Mouse (Mus musculus) hindbrain, embryonic 10.5 days (tissue): ENCODE results near the gene Rfc5. TPM values are rescaled to one million over a fixed set of nuclear protein-coding genes. Genes with fewer than 3 reads are reported as not detected.
"Not testable (repeated sequence)": the region's sequence is repeated elsewhere in the genome, so short reads cannot be mapped to it uniquely, and the experiment has no call there.

Experiments used
- DNase-seq: peaks from one replicate; pipeline ENCODE4 v3.0.0-alpha.2; 2017; ENCODE audit warnings: low spot score
- H3K27ac ChIP-seq: fragments of 300-500 bp; sonication (generic); 2 replicates; pipeline ENCODE4 v1.5.1; 2016; ENCODE audit warnings: mild to moderate bottlenecking, moderate library complexity
- H3K27me3 ChIP-seq: fragments of 300-500 bp; sonication (generic); 2 replicates; pipeline ENCODE4 v1.6.1; 2016; ENCODE audit warnings: mild to moderate bottlenecking; ENCODE audit not compliant: poor library complexity, insufficient read depth, severe bottlenecking
- H3K36me3 ChIP-seq: fragments of 300-500 bp; sonication (generic); 2 replicates; pipeline ENCODE4 v1.6.1; 2016; ENCODE audit warnings: mild to moderate bottlenecking, moderate library complexity
- H3K4me1 ChIP-seq: fragments of 300-500 bp; sonication (generic); replicated peaks from 2 replicates; pipeline ENCODE4 v1.6.1; 2016; ENCODE audit warnings: mild to moderate bottlenecking
- H3K4me3 ChIP-seq: fragments of 300-500 bp; sonication (generic); 2 replicates; pipeline ENCODE4 v1.5.1; 2016; ENCODE audit warnings: mild to moderate bottlenecking, moderate library complexity
- H3K9me3 ChIP-seq: fragments of 300-500 bp; sonication (generic); 2 replicates; pipeline ENCODE4 v1.6.1; 2016; ENCODE audit warnings: mild to moderate bottlenecking, moderate library complexity
- WGBS: fragments of 180-500 bp; shearing (Covaris S2); methylation state at CpG from one replicate; pipeline ENCODE4 v1.1.7; 2016; 5-methylcytosine and 5-hydroxymethylcytosine counted together
- polyA plus RNA-seq: library from polyadenylated mRNA; unstranded; fragments of >200 nt; fragmentation: Nextera tagmentation; extraction: Ambion mirVana; gene quantifications from 2 replicates; pipeline ENCODE4 v1.2.1, GENCODE M21; 2016

Rfc5 gene
- polyA plus RNA-seq = 109 and 135 TPM in 2 replicates

DNA sequence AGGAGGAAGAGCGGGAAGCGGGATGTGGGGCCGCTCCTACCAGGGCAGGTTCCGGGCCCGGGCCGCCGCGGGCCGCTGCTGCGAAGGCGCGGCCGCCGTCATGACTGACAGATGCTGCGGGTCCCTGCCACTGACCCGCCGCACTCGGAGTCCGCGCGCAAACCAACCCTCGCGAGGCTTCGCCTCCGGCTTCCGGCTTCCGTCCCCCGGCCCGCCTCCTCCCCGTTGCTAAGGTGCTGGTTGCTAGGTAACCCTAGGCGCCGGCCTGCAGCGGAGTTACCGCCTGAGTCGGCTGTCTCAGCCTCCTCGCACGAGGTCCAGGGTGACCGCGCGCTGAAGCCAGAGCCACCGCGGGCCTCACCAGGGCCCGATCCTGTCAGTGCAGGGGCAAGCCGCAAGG lies at the start of gene Rfc5:
Rfc5 (minus strand) TSS at position 171 of the 400 bp plus-strand sequence.
- H3K9me3 ChIP-seq = peaks cover 15% of the 10 kb centered on the region
- under 1% methylated on average over 44 of the region's 44 CpGs for WGBS
- peak within 1 kb of the TSS; percentile 88 for H3K4me3 ChIP-seq
- peak; percentile 97 for DNase-seq
- H3K27me3 ChIP-seq = no peaks in the 10 kb centered on the region
- H3K4me1 ChIP-seq = peaks cover 24% of the 10 kb centered on the region
- peak within 1 kb of the TSS; percentile 96 for H3K27ac ChIP-seq
- H3K36me3 ChIP-seq = peaks cover 31% of the 10 kb centered on the region

DNA sequence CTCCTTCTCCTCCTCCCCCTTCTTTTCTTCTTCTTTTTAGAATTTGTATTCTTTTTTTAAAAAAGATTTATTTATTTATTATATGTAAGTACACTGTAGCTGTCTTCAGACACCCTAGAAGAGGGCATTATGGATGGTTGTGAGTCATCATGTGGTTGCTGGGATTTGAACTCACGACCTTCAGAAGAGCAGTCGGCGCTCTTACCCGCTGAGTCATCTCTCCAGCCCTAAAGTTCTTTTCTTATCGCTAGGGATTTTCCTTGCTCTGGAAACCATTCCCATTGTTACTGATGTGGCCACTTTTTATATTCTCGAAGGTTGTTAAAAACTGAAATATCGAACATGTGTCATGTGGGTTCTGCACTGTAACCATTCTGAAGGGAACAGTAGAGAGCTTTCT lies 44.7 kb upstream of the Rfc5 start:
- not testable (repeated sequence) for H3K36me3 ChIP-seq, H3K4me3 ChIP-seq

DNA sequence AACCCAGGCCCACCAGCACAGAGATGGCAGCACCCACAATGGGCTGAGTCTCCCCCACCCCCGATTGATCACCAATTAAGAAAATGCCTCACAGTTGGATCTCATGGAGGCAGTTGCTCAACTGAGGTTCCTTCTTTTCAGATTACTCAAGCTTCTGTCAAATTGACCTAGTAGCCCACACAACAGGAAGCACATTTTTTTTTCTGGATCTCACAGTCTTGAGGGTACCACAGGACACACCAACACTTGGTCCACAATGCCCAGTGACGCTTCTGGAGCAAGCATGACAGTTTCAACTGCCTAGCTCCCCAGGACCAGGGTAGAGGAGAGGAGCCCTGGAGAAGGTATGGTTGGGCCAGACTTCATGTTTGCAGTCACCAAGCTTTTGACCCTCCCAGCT lies 28.6 kb upstream of the Rfc5 start:
- Histone ChIP-seq H3K4me1 (peaks cover 27% of the 10 kb centered on the region), H3K36me3 (no peaks in the 10 kb centered on the region), H3K27ac (no peak overlapping the region), H3K27me3 (peaks cover 46% of the 10 kb centered on the region), H3K9me3 (no peaks in the 10 kb centered on the region), H3K4me3 (no peak overlapping the region)
- 71% methylated on average over 2 of the region's 2 CpGs for WGBS
- DNase-seq = no peak

More for the DNA sequence above, 44.7 kb upstream of the Rfc5 start:
- not testable (repeated sequence) for H3K4me1 ChIP-seq, H3K27me3 ChIP-seq, DNase-seq, H3K9me3 ChIP-seq, H3K27ac ChIP-seq
- WGBS = 94% methylated on average over 7 of the region's 7 CpGs

DNA sequence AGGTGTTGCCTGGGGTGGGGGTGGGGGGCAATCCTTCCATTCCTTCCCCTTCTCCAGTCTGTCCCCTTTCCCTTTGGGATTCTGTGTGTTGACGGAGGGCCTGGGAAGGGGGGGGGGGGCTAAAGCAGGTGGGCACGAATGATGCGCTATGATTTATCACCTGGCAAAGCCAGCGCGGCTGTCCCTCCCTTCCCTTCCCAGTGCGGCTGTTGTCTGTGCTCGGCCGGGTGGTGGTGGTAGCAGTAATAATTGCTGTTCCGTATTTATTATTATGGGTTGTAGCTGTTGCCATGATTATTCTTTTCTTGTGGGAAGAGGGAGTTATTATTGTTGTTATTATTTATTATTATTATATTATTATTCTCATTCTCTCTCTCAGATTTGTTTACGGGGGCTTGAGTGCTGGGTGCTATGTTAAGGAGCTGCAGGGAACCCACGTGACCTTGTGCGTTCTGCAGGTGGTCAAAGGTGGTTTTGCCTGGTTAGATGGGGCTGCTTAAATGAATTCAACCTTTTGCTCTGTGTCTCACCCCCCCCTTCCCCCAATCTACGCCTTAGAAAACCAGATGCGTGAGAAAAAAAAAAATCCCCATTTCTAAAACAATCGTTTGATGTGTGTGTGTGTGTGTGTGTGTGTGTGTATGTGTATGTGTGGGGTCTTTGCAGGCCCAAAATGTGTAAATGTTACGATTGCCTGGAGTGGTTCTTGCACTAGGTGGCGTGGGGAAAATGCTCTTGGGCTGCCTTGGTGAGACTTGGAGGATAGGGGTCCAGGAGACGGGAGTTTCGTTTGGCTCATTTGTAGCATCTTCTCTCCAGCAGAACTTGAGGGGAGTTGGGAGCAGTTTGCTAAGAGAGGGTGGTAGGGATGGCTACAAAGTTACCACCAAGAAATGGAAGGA lies 26.4 kb upstream of the Rfc5 start:
- H3K36me3 ChIP-seq = no peaks in the 10 kb centered on the region
- WGBS = 28% methylated on average over 19 of the region's 19 CpGs
- peaks cover 23% of the 10 kb centered on the region for H3K4me1 ChIP-seq
- peak overlapping the region; percentile 92; the same call in 1 of the 2 replicates for H3K27ac ChIP-seq
- DNase-seq = no peak
- peaks cover 65% of the 10 kb centered on the region for H3K27me3 ChIP-seq
- peak overlapping the region; percentile 87 for H3K4me3 ChIP-seq
- H3K9me3 ChIP-seq = no peaks in the 10 kb centered on the region

DNA sequence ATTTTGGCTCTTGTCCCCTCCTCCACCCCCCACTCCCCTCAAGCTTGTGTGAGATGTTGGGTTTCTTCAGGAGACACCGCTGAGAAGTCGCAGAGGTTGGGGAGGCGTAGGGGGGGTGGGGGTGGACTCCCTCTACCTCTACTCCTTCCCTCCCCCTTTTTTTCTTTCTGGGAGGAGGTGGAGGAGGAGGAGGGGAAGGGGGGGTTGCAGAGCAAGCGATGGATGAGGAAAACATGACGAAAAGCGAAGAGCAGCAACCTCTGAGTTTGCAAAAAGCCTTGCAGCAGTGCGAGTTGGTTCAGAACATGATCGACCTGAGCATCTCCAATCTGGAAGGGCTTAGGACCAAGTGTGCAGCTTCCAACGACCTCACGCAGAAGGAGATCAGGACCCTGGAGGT lies 25.8 kb upstream of the Rfc5 start:
- Histone ChIP-seq H3K4me3 (peak overlapping the region; percentile 87), H3K27me3 (peaks cover 72% of the 10 kb centered on the region), H3K4me1 (peaks cover 23% of the 10 kb centered on the region), H3K9me3 (no peaks in the 10 kb centered on the region), H3K27ac (peak overlapping the region; percentile 92), H3K36me3 (no peaks in the 10 kb centered on the region)
- 1% methylated on average over 10 of the region's 10 CpGs for WGBS
- DNase-seq = no peak

DNA sequence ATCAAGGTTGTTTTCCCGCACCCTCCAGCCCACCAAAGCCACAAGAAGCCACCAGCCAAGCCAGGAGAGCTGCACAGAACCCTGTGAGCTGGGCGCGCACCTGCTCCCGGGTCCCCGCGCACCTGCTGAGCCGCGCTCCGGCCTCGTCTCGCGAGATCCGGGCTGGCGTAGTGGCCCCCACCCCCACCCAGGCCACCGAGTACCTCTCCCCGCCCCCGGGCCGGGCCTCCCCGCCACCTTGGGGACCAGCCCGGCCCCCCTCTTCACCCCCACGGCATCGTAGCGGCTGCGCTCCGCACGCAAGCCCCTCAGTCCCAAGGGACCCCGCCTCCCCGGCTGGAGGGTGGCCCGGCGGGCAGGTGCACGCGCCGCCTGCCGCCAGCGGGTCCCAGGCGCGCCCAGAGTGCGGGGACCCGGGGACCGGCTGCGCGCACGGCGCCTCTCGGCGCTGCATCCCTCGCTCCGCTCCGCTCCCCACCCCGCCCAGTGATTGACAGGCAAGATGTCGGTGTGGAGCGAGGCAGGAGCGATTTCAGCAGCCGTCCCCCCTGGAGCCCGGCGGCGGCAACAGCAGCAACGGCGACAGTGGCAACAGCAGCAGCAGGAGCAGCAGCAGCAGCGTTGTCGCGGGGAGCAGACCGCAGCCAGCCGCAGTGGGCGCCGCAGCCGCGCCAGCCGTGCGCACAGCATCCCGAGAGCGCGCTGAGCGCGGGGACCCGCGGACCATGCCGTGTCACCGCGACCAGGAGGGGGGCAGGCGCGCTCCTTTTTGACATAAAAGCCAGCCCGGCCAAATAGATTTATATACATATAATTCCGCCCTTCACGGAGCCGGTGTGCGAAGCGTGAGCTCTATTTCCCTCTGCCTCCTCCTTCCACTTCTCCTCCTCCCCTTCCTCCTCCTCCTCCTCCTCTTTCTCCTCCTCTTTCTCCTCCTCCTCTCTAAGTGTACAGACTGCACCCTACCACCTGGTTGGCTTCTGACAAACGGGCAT lies 25.0 kb upstream of the Rfc5 start, which contains the start of gene Ksr2:
Ksr2 (plus strand) TSS at position 494 of the 995 bp plus-strand sequence.
- Histone ChIP-seq H3K4me3 (peak within 1 kb of the TSS; percentile 87), H3K27ac (peak within 1 kb of the TSS; percentile 92), H3K4me1 (peaks cover 23% of the 10 kb centered on the region), H3K27me3 (peaks cover 72% of the 10 kb centered on the region), H3K36me3 (no peaks in the 10 kb centered on the region), H3K9me3 (no peaks in the 10 kb centered on the region)
- peak; percentile 85 for DNase-seq
- under 1% methylated on average over 89 of the region's 89 CpGs for WGBS

DNA sequence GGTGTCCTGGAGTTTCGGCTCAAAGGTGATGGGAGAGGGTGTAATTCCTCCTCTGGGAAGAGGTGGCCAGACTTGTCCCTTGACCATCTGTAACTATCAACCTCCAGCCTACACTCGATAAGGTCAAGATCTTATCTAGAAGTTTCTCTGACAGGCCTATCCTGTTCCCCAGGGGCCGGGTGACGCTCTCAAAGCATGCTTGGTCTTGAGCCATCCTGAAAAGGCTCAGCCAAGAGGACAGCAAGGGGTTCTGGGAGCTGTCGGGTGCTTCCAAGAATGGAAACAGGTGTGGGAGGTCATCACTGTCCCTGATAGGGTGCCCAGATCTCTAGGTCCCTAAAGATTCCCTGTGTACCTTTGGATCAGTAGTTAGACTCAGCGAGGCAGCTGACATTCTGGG lies 20.5 kb upstream of the Rfc5 start:
- Histone ChIP-seq H3K27ac (no peak overlapping the region), H3K9me3 (no peaks in the 10 kb centered on the region), H3K4me1 (peaks cover 16% of the 10 kb centered on the region), H3K4me3 (no peak overlapping the region), H3K27me3 (peaks cover 45% of the 10 kb centered on the region), H3K36me3 (no peaks in the 10 kb centered on the region)
- no peak for DNase-seq
- WGBS = 76% methylated on average over 6 of the region's 6 CpGs

DNA sequence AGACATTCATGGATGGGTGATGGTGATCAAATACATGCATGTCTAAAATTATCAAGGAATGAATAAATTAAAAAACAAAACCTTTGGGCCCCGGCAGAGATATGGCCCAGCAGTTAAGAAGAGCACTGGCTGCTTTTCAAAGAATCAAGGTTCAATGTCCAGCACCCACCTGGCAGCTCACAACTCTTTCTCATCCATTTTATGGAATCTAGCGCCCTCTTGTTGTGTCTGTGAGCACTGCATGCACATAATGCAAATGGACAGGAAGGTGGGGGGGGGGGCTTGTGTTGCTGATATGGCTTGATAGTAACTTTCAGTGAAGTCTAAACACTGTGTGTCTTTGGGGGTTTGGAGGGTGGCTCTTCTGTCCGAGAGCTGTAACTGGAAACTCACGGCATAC lies 19.4 kb upstream of the Rfc5 start:
- Histone ChIP-seq H3K4me1 (peaks cover 5% of the 10 kb centered on the region), H3K4me3 (no peak overlapping the region), H3K36me3 (no peaks in the 10 kb centered on the region), H3K27me3 (peaks cover 33% of the 10 kb centered on the region), H3K27ac (no peak overlapping the region), H3K9me3 (no peaks in the 10 kb centered on the region)
- peak; percentile 31 for DNase-seq
- 75% methylated on average over 4 of the region's 4 CpGs for WGBS

DNA sequence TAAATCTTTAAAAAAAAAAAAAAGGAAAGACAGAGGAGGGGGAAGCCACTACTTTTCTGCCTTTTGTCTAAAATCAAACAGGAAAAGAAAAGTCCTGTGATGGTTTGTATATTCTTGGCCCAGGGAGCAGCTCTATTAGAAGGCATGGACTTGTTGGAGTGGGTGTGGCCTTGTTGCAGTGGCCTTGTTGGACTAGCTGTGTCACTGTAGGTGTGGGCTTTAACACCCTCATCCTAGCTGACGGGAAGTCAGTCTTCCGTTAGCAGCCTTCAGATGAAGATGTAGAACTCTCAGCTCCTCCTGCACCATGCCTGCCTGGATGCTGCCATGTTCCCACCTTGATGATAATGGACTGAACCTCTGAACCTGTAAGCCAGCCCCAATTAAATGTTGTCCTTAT lies 15.8 kb upstream of the Rfc5 start:
- H3K36me3 ChIP-seq, H3K4me1 ChIP-seq, H3K9me3 ChIP-seq, DNase-seq, H3K4me3 ChIP-seq, H3K27ac ChIP-seq, H3K27me3 ChIP-seq: not testable (repeated sequence)
- WGBS = 97% methylated on average over 2 of the region's 2 CpGs

DNA sequence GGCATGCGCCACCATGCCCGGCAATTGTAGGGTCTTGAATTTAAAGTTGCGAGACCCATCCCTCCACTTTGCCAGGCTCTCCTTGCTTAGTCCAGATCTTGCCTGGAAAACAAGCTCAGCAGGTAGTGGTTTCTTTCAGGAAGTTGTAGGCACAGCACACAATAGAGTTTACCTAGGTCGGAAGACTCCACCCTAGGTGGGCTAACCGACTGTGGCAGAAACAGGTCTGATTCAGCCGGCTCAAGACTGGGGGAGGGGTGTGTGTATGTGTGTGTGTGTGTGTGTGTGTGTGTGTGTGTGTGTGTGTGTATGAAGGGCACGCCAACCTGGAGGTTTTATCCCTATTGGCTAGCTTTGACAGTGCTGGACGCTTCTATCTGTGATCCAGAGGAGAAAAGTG lies 14.8 kb upstream of the Rfc5 start:
- no peak overlapping the region for H3K4me3 ChIP-seq
- DNase-seq = no peak
- H3K27me3 ChIP-seq = no peaks in the 10 kb centered on the region
- no peaks in the 10 kb centered on the region for H3K36me3 ChIP-seq
- no peaks in the 10 kb centered on the region for H3K4me1 ChIP-seq
- no peak overlapping the region for H3K27ac ChIP-seq
- 85% methylated on average over 8 of the region's 8 CpGs for WGBS
- H3K9me3 ChIP-seq = no peaks in the 10 kb centered on the region

DNA sequence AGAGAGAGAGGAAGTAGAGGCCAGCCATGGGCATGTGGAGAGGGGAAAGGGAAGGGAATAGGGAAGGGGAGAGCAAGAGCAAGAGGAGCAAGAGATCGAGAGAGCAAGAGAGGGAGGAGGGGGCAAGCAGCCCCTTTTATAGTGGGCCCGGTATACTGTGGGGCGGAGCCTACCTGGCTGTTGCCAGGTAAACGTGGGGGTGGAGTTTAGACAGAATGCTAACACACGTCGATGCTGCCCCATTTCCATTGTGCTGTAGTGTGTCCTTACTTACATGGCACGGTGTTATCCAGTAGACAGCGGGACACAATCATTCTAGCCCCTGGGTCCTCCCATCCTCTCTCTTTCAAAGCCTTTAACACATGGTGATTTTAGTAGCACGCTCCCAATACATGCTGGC lies 10.4 kb upstream of the Rfc5 start:
- H3K9me3 ChIP-seq = no peaks in the 10 kb centered on the region

DNA sequence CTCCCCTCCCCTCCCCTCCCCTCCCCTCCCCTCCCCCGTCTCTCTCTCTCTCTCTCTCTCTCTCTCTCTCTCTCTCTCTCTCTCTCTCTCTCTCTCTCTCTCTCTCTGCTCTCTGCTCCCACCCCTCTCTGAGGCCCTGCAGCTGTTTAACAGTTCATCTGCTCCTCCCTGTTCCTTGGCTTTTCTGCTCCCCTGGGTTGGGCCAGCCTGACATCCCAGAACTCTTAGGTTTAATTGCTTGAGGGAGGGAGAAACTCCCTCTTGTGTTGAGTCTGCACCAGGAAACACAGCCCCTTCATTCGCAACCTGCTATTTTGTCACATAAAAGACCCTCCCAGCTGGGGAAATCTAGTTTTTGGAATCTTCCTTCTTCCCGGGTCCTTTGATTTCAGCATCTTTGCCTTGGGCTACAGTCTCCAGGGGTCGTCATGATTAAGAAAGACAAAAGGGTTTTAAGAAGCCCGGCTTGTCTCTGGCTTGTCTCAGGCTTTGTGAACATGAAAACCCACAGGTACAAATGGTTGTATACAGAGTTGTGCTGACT lies 9.2 kb upstream of the Rfc5 start:
- 43% methylated on average over 4 of the region's 5 CpGs for WGBS
- H3K27ac ChIP-seq = no peak overlapping the region

More for the DNA sequence above, 10.4 kb upstream of the Rfc5 start:
- 78% methylated on average over 9 of the region's 9 CpGs for WGBS
- Histone ChIP-seq H3K36me3 (no peaks in the 10 kb centered on the region), H3K4me3 (no peak overlapping the region), H3K4me1 (peaks cover 16% of the 10 kb centered on the region), H3K27me3 (no peaks in the 10 kb centered on the region), H3K27ac (no peak overlapping the region)
- DNase-seq = no peak

More for the DNA sequence above, 9.2 kb upstream of the Rfc5 start:
- DNase-seq = no peak
- H3K36me3 ChIP-seq = no peaks in the 10 kb centered on the region
- no peak overlapping the region for H3K4me3 ChIP-seq
- peaks cover 16% of the 10 kb centered on the region for H3K4me1 ChIP-seq
- H3K9me3 ChIP-seq = peaks cover 6% of the 10 kb centered on the region; the same call in 1 of the 2 replicates
- no peaks in the 10 kb centered on the region for H3K27me3 ChIP-seq
